Mouse (Mus musculus) ES-CJ7 (cell line): ENCODE results near the gene Hpgd.
"Not testable (repeated sequence)": the region's sequence is repeated elsewhere in the genome, so short reads cannot be mapped to it uniquely, and the experiment has no call there.

Source experiments
- DNase-seq: peaks from one replicate; pipeline ENCODE4 v3.0.0; 2011; ENCODE audit warnings: low read depth, low spot score

The Hpgd gene

GRCm38 (mm10) chr8:56294373-56294877 lies at the start of gene Hpgd:
Gene Hpgd (plus strand): TSS chr8:56294585.
- peak; percentile 73 for DNase-seq

GRCm38 (mm10) chr8:56251728-56252127 lies 42.7 kb upstream of the Hpgd start:
- DNase-seq = peak; percentile 95

- peak; percentile 99 for DNase-seq
These were observed 42.1 kb upstream of the Hpgd start for GRCm38 (mm10) chr8:56252314-56252713.

GRCm38 (mm10) chr8:56261190-56261589 lies 33.2 kb upstream of the Hpgd start:
- DNase-seq = no peak

- no peak for DNase-seq
These were observed 24.4 kb upstream of the Hpgd start for GRCm38 (mm10) chr8:56269687-56270663.

- DNase-seq = no peak
These were observed 21.5 kb upstream of the Hpgd start for GRCm38 (mm10) chr8:56272934-56273333.

- DNase-seq = no peak
These were observed 19.1 kb upstream of the Hpgd start for GRCm38 (mm10) chr8:56275316-56275715.

GRCm38 (mm10) chr8:56277810-56278528 lies 16.4 kb upstream of the Hpgd start:
- no peak for DNase-seq

- no peak for DNase-seq
These were observed 15.8 kb upstream of the Hpgd start for GRCm38 (mm10) chr8:56278545-56279063.

- DNase-seq = no peak
These were observed 10.4 kb upstream of the Hpgd start for GRCm38 (mm10) chr8:56283936-56284335.

- DNase-seq = no peak
These were observed 9.4 kb upstream of the Hpgd start for GRCm38 (mm10) chr8:56284957-56285356.

- no peak for DNase-seq
These were observed 7.7 kb upstream of the Hpgd start for GRCm38 (mm10) chr8:56286717-56287116.

- no peak for DNase-seq
These were observed 6.9 kb upstream of the Hpgd start for GRCm38 (mm10) chr8:56287370-56288072.

GRCm38 (mm10) chr8:56292318-56292717 lies 2.1 kb upstream of the Hpgd start:
- no peak for DNase-seq

GRCm38 (mm10) chr8:56293480-56293879 lies 905 bp upstream of the Hpgd start:
- no peak for DNase-seq

- DNase-seq = peak; percentile 25
These were observed 636 bp downstream of the Hpgd start for GRCm38 (mm10) chr8:56294886-56295555.

- no peak for DNase-seq
These were observed 5.0 kb downstream of the Hpgd start for GRCm38 (mm10) chr8:56299421-56299820.

- DNase-seq = not testable (repeated sequence)
These were observed 6.9 kb downstream of the Hpgd start for GRCm38 (mm10) chr8:56301303-56301702.

- DNase-seq = no peak
These were observed 10.2 kb downstream of the Hpgd start for GRCm38 (mm10) chr8:56304595-56304994.

GRCm38 (mm10) chr8:56313622-56314021 lies 19.2 kb downstream of the Hpgd start:
- no peak for DNase-seq

- DNase-seq = no peak
These were observed 20.8 kb downstream of the Hpgd start for GRCm38 (mm10) chr8:56315189-56315588.
